8 mouse cellular contexts compared by ENCODE assay signal in the genomic region with DNA sequence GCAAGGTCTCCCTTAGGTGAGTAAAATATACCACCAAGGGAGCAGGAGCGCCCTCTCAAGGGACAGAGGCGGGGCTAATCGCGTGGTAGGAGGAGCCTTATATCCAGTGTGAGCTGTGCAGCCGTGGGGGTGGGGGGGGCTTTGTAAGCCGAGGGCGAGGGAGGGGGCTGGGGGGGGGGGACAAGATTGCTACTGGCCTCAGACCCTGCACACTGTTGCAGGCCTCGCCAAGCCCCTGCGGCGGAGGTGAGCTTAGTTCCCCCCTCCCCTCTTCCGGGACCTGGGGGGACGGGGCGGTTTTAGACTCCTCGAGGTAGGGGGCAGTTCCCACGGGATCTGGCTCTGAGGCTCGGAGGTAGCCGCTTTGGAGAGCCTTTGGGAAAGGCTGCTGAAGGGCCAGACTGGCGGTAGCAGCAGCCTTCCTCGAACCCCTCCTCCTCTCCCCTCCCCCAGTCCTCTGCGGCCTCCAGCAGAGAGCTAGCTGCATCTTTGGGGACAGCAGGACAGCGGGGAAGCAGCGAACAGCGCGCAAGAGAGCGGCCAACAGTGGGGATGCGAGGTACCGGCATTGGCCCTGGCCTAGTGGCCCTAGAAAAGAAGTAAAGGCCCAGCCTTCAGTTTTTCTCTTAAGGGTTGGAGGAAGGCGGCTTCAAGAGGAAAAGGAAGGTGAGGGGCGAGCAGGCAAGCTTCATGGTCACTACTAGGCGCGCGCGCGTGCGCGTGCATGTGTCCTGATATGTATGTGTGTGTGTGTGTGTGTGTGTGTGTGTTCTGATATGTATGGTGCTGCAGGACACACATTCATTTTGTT. TPM values are rescaled to one million over a fixed set of nuclear protein-coding genes. Genes with fewer than 3 reads are reported as not detected.
DNase-seq lines count a peak whose midpoint lies in the region; ATAC-seq and TF ChIP-seq lines count a peak whose summit lies in the region.

Gene Huwe1 (plus strand): TSS at position 107 of the 811 bp plus-strand sequence.

- peaks cover 1% of the 10 kb centered on the region; the same call in 1 of the 2 replicates for H3K4me1 ChIP-seq in cortical plate, adult 2 months (ENCODE audit: control insufficient read depth, insufficient read depth, low read length)
- H3K4me1 ChIP-seq in megakaryocyte, embryonic 14.5 days = no peaks in the 10 kb centered on the region; the same call in 1 of the 2 replicates

- peak within 1 kb of the TSS; percentile 66 for H3K4me3 ChIP-seq in cortical plate, adult 2 months (ENCODE audit: insufficient read depth, low read length)
- H3K4me3 ChIP-seq in megakaryocyte, embryonic 14.5 days (replicated peaks) = peak within 1 kb of the TSS; percentile 96

- no peak for TF ChIP-seq CTCF in cortical plate, adult 2 months (IDR thresholded peaks at IDR 0.05; ENCODE audit: extremely low read depth, insufficient read depth, low read length)

- H3K27ac ChIP-seq in cortical plate, adult 2 months (ENCODE audit: insufficient read depth, low read length) = peak within 1 kb of the TSS; percentile 60

- ATAC-seq in activated CD4-positive, CD25-positive, alpha-beta regulatory T cell, adult 4 months = no peak

- peak; percentile 47 for DNase-seq in gastrocnemius, postnatal 10 days
- peak; percentile 58 for DNase-seq in hindlimb bud, embryonic 11.5 days (ENCODE audit: extremely low spot score, low read depth, low spot score)
- peak; percentile 31 to 58 for DNase-seq in left cerebral cortex, adult 9 months (ENCODE audit: low spot score in 2 of 2)
- DNase-seq in right cerebral cortex, postnatal 10 days (ENCODE audit: low spot score in 2 of 2) = peak; percentile 76 to 80
- peak; percentile 61 for DNase-seq in urinary bladder, postnatal 14 days (ENCODE audit: low spot score)

- peaks cover 17% of the 10 kb centered on the region for H3K27me3 ChIP-seq in megakaryocyte, embryonic 14.5 days (replicated peaks)

- no peaks in the 10 kb centered on the region for H3K36me3 ChIP-seq in megakaryocyte, embryonic 14.5 days (replicated peaks; ENCODE audit: low read length)

- peak; percentile 59; the same call in 1 of the 2 replicates for TF ChIP-seq POLR2A in cortical plate, adult 2 months (IDR thresholded peaks at IDR 0.05; ENCODE audit: extremely low read depth, insufficient read depth, low read length)

- peaks cover 15% of the 10 kb centered on the region for H3K9me3 ChIP-seq in megakaryocyte, embryonic 14.5 days

RNA-seq across cellular contexts. Expression of gene Huwe1, which starts in this region (rescaled TPM):
- polyA plus RNA-seq in activated CD4-positive, CD25-positive, alpha-beta regulatory T cell, adult 4 months (2017; shearing (Covaris generic)) = 10 to 100 TPM; 45.3 to 56.5 TPM
- polyA plus RNA-seq in cortical plate, adult 2 months (2012; rRNA removed) = 89.4 and 106 TPM in 2 replicates
- 100 to 1,000 TPM; 109 to 138 TPM for total RNA-seq in gastrocnemius, postnatal 10 days (2021)
- 6.5 and 7.4 TPM in 2 replicates for polyA plus RNA-seq in megakaryocyte, embryonic 14.5 days (2012; ENCODE audit: insufficient read depth, low replicate concordance)
